Mouse (Mus musculus) bone marrow, adult 2 months (tissue): Measurements from ENCODE around the gene Ier3.

Experiments used
- CTCF ChIP-seq: fragments of 200-500 bp; IDR thresholded peaks from 2 replicates; pipeline ENCODE4 v1.5.1; 2011; ENCODE audit warnings: low read length, control low read depth; ENCODE audit not compliant: control insufficient read depth, insufficient read depth
- POLR2A ChIP-seq: fragments of 200-500 bp; IDR thresholded peaks from 2 replicates; pipeline ENCODE4 v1.6.1; 2011; ENCODE audit warnings: low read depth, mild to moderate bottlenecking, control low read depth, low read length, borderline replicate concordance; ENCODE audit not compliant: control insufficient read depth

DNA sequence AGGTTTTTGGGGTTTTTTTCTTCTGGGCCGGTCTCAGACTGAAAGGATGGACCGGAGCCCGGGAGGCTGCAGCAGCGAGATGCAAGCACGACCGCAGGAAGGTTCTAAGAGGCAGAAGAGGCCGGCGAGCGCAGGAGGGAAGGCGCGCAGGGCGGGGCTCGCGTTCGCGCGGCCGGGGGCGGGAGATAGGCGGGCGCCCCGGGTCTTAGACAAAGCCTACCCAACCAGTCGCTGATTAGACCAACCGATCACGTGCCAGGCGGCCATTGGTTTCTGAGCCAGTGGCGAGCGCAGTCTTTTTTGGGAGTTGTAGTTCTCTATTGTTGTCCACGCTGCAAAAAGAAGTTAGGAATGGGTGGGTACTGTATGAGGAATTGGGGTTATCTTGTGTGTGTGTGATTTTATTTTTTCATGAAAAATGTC lies 16.6 kb downstream of the Ier3 start, which contains the start of gene Tubb5:
- TF ChIP-seq CTCF (no peak), POLR2A (peak; percentile 99)
